Mouse (Mus musculus): Measurements from ENCODE around the gene Fkbp5.

Fkbp5 gene

GRCm38 (mm10) chr17:28463701-28464443, 53.5 kb downstream of the Fkbp5 start:
- in situ Hi-C loops (cut with MboI, MseI) = loop anchor here (5.0 kb wide), 1 partner anchor 73 kb away; no protein-coding TSS in a partner anchor

GRCm38 (mm10) chr17:28460388-28460787, 56.9 kb downstream of the Fkbp5 start:
- in situ Hi-C loops (cut with MboI, MseI) = loop anchor here (5.0 kb wide), 1 partner anchor 77 kb away; no protein-coding TSS in a partner anchor

- in situ Hi-C loops (cut with MboI, MseI) = no loop called here
These were observed 62.2 kb downstream of the Fkbp5 start for GRCm38 (mm10) chr17:28455098-28455497.

- in situ Hi-C loops (cut with MboI, MseI) = no loop called here
These were observed 64.4 kb downstream of the Fkbp5 start for GRCm38 (mm10) chr17:28452889-28453288.

GRCm38 (mm10) chr17:28451914-28452313, 65.4 kb downstream of the Fkbp5 start:
- in situ Hi-C loops (cut with MboI, MseI) = no loop called here

- in situ Hi-C loops (cut with MboI, MseI) = no loop called here
These were observed 65.8 kb downstream of the Fkbp5 start for GRCm38 (mm10) chr17:28451487-28451886.

- in situ Hi-C loops (cut with MboI, MseI) = no loop called here
These were observed 69.1 kb downstream of the Fkbp5 start for GRCm38 (mm10) chr17:28448225-28448624.

GRCm38 (mm10) chr17:28447789-28448188, 69.5 kb downstream of the Fkbp5 start:
- in situ Hi-C loops (cut with MboI, MseI) = no loop called here

GRCm38 (mm10) chr17:28446820-28447168, 70.5 kb downstream of the Fkbp5 start:
- in situ Hi-C loops (cut with MboI, MseI) = no loop called here

GRCm38 (mm10) chr17:28445886-28446819, 71.2 kb downstream of the Fkbp5 start:
- in situ Hi-C loops (cut with MboI, MseI) = no loop called here

GRCm38 (mm10) chr17:28442661-28443060, 74.7 kb downstream of the Fkbp5 start:
- in situ Hi-C loops (cut with MboI, MseI) = loop anchor here (5.0 kb wide), 1 partner anchor 395 kb away; no protein-coding TSS in a partner anchor

GRCm38 (mm10) chr17:28438342-28439115, 78.8 kb downstream of the Fkbp5 start:
- in situ Hi-C loops (cut with MboI, MseI) = no loop called here

- in situ Hi-C loops (cut with MboI, MseI) = no loop called here
These were observed 79.4 kb downstream of the Fkbp5 start for GRCm38 (mm10) chr17:28437938-28438337.

GRCm38 (mm10) chr17:28434921-28435485, 82.3 kb downstream of the Fkbp5 start:
- in situ Hi-C loops (cut with MboI, MseI) = no loop called here

- in situ Hi-C loops (cut with MboI, MseI) = no loop called here
These were observed 84.3 kb downstream of the Fkbp5 start for GRCm38 (mm10) chr17:28433029-28433428.

GRCm38 (mm10) chr17:28431931-28432335, 85.4 kb downstream of the Fkbp5 start:
- in situ Hi-C loops (cut with MboI, MseI) = no loop called here

GRCm38 (mm10) chr17:28431038-28431437, 86.3 kb downstream of the Fkbp5 start:
- in situ Hi-C loops (cut with MboI, MseI) = no loop called here

- in situ Hi-C loops (cut with MboI, MseI) = no loop called here
These were observed 88.7 kb downstream of the Fkbp5 start for GRCm38 (mm10) chr17:28428474-28429258.

GRCm38 (mm10) chr17:28427666-28428065, 89.7 kb downstream of the Fkbp5 start:
- in situ Hi-C loops (cut with MboI, MseI) = no loop called here

- in situ Hi-C loops (cut with MboI, MseI) = no loop called here
These were observed 93.0 kb downstream of the Fkbp5 start for GRCm38 (mm10) chr17:28424373-28424772.

GRCm38 (mm10) chr17:28421071-28421470, 96.3 kb downstream of the Fkbp5 start:
- in situ Hi-C loops (cut with MboI, MseI) = no loop called here
